Mouse (Mus musculus) left cerebral cortex, postnatal 14 days (tissue): ENCODE data around the gene Runx1. TPM values are rescaled to one million over a fixed set of nuclear protein-coding genes. Genes with fewer than 3 reads are reported as not detected.

Experiments
- DNase-seq, 2 experiments: peaks; one replicate each; pipeline ENCODE4 v3.0.0; 2021 to 2022; ENCODE audit warnings: low spot score in 2 of 2, mixed read lengths in 1 of 2
- intact Hi-C: fragments of 180-260 bp; cut with DNase I; formaldehyde crosslinking; loops from one replicate; pipeline ENCODE4 v1.15.1; 2025
- total RNA-seq, 2 experiments: library from RNA; stranded (reverse); gene quantifications; 2 replicates each; pipeline ENCODE4 v1.2.3; 2021

Runx1 gene
- total RNA-seq, 2 experiments from 2014 or later, result 1.4 to 1.8 TPM

GRCm38 (mm10) chr16:92715599-92716483, 110.1 kb downstream of the Runx1 start:
- intact Hi-C loops, result no loop called here
- DNase-seq, result no peak

DNA sequence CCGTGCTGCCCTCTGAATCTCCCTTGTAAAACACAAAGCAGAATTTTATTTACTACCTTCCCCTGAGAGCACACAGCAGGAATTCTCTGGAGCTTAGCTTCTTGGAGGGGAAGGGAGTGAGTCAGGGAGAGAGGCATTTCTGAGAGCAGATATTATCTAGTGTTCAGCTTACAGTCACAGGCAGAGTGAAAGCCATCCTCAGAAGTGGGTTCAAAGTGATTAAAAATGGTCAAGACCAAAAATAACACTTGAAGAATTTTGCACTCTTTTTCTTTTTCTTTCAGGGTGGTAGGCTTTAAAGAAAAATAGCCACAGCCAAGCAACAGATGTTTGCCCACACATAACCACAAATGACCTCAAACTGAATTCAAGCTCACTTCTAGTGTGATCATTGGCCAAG, 115.8 kb downstream of the Runx1 start:
- DNase-seq, result no peak
- intact Hi-C loops, result no loop called here

GRCm38 (mm10) chr16:92708718-92709117, 117.2 kb downstream of the Runx1 start:
- intact Hi-C loops, result no loop called here

DNA sequence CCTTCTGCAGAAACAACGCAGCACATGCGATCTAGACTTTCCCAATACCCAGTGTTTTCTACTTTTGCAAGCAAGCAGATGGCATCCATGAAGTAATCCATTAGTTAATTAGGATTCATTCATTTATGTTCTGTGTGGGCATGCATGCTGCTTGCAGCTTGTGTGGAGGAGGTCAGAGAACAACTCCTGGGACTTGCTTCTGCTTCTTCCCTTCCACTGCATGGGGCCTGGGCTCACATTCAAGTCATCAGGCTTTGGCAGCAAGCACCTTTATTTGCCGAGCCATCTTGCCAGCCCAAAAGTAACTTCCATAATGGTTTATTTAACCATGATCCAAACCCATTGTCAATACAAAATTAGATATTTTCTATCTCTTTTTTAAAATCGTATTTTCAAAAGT, 118.2 kb downstream of the Runx1 start:
- no peak for DNase-seq
- intact Hi-C loops, result no loop called here

More at GRCm38 (mm10) chr16:92708718-92709117, 117.2 kb downstream of the Runx1 start:
- no peak for DNase-seq

DNA sequence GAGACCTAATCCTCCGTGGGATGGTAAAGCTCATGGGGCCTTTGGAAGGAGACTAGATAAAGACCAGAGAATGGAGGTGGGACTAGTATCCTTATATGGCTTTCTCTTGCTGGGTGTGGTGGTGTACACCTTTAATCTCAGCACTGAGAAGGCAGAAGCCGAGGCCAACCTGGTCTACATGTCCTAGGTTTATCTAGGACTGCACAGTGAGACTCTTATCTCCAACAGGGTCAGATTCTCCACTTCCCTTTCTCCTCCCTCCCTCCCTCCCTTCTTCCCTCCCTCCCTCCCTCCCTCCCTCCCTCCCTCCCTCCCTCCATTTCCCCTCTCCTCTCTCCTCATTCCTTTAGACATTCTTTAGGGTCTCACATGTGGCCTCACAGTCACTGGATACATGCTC, 118.8 kb downstream of the Runx1 start:
- intact Hi-C loops, result no loop called here
- no peak for DNase-seq

DNA sequence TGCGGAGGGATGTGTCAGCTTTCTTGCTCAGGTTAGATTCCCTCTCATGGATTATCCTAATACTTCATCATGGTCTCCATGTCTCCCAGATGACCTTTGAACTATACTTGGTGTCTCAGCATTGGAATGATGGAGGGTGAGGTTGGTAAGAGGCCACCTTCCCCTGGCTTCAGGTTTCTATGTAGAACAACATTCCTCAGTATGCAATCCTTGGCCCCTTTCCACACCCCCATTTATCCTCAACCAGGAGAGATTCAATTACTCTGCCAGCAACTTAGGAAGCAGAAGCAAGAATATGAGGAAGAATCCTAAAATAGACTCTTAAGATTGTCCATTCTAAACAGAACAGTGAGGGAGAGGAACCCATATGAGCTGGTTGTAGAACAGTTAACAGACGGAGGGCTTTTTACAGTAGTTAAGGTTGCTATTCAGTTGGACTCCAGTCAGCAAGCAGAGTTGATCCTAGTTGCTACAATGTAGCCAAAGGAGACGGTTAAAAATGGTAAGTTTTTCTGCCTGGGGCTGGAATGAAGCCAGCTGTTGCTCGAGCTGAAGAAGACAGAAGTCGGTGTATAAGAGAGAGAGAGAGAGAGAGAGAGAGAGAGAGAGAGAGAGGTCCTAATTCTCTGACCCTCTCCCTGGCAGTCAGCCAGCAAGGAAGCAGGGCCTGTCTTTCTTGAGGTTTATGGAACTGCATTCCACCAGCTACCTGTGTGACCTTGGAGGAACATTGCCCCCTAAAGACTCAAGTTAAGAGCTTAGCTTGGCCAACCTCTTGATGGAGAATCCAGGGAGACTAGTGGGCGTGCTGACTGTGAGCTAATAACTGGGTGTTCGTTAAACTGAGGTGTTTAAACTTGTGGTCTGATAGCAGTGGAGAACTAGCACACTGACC, 120.1 kb downstream of the Runx1 start:
- peak in 1 of 2 experiments; percentile 27 for DNase-seq
- intact Hi-C loops, result no loop called here

DNA sequence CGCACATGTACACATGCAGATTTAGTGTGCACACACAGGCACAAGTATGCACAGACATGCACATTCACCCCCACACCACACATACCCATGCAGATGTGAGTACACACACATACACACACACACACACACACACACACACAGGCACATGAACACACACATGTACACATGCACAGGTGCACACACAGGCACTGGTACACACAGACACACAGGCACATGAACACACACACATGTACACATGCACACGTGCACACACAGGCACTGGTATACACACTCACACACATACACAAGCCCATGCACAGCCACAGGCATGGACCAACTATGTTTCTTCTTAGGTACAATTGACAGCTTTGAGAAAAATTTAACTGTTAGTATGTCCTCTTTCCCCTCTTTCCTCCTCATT, 122.1 kb downstream of the Runx1 start:
- no peak for DNase-seq
- intact Hi-C loops, result no loop called here

DNA sequence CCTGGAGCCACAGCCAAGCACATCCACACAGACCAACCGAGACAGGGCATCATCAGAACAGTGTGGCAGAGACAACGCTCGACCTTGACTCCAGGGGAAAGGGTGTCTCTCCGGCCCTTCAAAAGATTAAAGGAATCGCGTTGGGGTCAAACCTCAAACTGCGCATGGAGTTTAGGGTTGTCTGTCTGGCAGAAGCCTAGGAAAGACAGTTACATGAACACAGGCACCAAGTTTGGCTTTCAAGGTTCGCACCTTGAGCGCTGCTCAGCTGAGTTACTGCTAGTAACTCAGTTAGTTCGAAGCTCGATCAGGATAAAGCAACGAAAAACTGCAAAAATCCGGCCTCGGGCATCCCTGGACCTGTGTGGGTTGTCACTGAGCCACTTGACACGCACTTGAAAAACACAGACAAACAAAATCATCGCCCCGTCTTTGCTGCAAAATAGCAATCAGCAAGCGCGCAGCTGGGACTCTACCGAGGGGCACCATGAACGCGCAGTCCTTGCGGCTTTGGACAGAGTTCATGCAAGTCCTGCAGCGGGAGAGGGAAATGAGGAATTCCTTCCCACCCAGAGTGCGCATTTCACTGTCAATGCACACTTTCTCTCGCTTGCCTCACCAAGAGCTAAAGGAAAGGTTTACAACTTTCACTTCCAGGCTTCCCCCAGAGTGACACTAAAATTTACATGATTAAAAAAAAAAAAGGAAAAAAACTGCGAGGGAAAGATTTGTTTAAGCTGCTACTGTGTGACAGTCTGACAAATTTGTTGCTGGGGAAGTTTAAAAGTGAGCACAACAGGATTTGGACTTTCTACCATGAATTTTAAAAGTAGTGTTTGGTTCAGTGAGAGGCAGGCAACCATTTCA, 126.2 kb downstream of the Runx1 start:
- intact Hi-C loops, result loop anchor here (2.0 to 10.0 kb wide), 6 partner anchors 132 to 1385 kb away; partner anchors contain the start of gene Sim2

DNA sequence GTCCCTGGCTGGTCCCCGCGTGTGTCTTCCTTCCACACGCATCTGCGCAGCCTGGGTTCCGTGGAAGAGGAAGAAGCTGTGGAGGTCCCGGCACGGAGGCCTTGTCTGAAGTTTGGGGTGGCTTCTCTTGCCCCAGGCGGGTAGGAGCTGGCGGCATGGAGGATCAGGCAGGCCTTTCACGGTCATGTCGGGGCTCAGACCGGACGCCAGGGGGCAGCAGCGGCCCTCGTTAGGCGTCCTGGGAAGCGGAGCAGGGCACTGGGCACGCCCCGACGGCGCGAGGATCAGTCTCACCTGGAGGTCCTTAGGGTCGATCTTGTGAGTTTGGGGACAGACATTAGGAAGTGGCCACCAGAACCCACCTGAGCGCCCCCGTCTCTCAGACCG, 127.3 kb downstream of the Runx1 start:
- intact Hi-C loops, result loop anchor here (2.0 to 10.0 kb wide), 6 partner anchors 131 to 1386 kb away; partner anchors contain the start of gene Sim2
- DNase-seq, result peak; percentile 58 to 81

More for the DNA sequence above, 126.2 kb downstream of the Runx1 start:
- DNase-seq, result no peak

DNA sequence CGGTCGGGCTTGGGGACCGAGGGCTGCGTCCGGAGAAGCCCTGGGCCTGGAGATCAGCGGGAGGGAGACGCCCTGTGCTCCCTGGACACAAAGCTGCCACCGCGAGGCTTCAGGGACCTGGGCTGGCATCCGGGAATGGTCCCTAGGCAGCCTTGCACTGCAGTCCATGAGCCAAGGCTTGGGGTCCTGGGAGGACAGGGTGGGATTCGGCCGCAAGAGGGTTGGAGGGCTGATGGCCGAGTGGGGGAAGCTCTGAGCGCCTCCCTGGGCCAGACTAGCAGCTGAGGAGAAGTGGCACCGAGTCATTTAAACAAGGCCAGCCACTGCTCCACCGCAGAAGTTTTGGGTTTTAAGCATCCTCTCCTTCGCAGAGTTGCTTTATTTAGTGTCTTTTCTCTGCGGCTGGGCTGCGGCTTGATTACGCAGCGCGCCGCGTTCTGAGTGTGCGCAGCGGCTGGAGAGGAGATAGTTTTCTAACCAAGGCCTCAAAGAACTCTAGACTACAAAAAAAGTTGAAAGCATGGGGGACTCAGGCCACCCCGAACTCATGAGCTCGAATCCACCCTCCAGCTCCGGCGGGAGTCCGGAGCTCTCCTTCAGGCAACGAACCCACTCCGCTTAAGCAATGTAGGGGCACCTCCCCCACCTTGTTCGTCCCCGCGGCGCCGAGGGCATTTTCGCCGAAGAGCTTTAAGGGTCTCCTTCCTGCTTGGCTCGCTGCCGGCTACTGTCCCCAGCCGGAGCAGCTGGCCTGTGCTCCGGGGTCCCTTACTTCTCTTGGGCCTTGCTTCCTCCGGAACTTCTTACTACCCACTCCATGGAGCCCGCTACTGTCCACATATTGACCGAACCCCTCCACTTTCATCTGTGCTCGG, 128.0 kb downstream of the Runx1 start:
- DNase-seq, result peak in 1 of 2 experiments; percentile 23

DNA sequence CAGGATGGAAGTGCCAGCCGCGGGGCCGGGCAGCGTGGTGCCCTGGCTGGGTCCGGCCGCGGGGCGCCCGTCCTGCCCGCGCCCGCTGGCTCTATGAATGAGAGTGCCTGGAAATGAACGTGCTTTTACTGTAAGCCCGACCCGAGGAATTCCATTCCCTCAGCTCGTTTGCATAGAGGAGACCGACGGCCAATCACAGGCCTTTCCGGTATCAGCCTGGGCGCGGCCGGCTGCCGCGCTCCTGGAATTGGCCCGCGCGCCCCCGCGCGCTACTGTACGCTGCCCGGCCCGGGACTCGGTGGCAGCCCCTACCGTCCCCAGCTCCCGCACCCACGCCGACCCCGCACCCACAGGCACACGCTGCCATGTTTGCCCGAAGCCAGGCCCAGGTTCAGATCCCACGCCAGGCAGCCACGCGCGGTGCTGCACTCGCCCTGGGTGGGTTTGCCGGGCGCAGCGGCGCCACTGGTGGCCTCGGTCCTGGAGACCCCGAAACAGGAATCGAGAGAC, 128.7 kb downstream of the Runx1 start:
- intact Hi-C loops, result loop anchor here (5.0 to 10.0 kb wide), 5 partner anchors 130 to 1388 kb away; partner anchors contain the start of gene Sim2
- peak in 1 of 2 experiments; percentile 52 for DNase-seq

More for the DNA sequence above, 128.0 kb downstream of the Runx1 start:
- intact Hi-C loops, result loop anchor here (2.0 to 10.0 kb wide), 6 partner anchors 131 to 1387 kb away; partner anchors contain the start of gene Sim2

DNA sequence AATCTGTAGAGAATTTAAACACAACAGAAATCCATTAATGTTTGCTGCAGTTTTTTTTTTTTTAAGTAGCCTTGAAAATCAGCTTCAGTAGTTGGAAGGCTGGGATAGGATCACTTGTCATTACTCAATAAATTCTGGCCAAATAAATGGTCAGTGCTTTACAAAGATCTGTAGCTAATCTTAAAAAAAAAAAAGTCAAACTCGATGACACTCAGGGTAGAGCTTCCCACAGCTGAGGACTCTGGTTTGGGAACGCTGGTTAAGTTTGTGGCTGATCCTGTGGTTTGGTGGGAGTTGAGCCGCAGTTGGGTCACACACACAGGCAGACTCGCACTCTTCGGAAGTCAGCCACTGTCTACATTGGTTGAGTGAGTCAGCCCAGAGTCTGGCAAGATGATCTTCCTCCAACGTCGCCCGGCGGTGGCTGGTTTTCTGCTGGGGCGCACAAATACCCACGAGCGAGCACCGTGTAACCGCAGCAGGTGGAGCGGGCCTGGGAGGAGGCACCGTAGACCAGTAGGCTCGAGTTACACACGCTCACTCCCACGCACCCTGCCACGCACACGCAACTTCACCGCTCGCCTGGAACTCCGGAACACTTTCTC, 129.4 kb downstream of the Runx1 start:
- peak in 1 of 2 experiments; percentile 16 for DNase-seq

DNA sequence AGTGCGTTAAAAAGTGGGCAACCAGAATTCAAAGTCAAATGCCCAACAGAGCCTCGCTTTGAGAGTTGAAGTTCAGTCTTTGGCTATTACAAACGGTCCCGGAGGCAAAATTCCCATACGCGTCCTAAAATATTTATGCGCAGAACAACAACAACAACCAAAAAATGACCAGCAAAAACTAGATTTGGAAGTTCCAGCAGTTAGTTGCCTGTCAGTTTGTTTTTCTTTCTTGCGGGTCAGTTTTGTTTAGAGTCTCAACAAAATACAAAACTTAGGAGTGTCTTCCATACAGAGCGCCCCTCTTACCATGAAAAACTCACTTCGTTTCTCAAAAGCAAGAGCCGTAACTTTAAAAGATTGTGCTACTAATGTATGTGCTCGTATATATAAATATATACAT, 130.0 kb downstream of the Runx1 start:
- DNase-seq, result no peak
- intact Hi-C loops, result loop anchor here (5.0 to 10.0 kb wide), 5 partner anchors 129 to 1389 kb away; partner anchors contain the start of gene Sim2

More for the DNA sequence above, 129.4 kb downstream of the Runx1 start:
- intact Hi-C loops, result loop anchor here (5.0 to 10.0 kb wide), 5 partner anchors 129 to 1388 kb away; partner anchors contain the start of gene Sim2

DNA sequence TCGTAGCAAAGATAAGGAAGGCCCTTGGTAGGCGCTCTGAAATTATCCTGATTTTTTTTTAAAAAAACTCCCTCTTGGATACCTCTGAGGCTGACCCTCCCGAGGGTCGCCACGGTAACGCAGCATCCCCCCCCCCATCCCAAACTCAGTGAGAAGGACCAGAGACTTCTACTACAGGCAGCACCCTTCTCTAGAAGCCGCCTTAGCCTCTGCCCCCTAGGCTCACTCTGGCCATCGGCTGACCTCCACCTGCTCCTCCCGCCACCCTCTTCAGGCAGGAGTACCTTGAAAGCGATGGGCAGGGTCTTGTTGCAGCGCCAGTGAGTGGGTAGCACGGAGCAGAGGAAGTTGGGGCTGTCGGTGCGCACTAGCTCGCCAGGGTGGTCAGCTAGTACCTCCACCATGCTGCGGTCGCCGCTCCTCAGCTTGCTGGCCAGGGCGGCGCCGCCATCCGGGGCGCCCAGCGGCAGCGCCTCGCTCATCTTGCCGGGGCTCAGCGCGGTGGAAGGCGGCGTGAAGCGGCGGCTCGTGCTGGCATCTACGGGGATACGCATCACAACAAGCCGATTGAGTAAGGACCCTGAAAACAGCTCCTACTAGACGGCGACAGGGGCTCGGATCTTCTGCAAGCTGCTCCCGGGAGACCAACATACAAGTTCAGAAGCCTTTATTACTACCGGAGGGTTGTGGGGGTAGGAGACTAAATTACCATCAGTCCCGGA, 130.6 kb downstream of the Runx1 start:
- intact Hi-C loops, result loop anchor here (5.0 to 10.0 kb wide), 5 partner anchors 128 to 1389 kb away; partner anchors contain the start of gene Sim2
- DNase-seq, result no peak

- no peak for DNase-seq
- intact Hi-C loops, result loop anchor here (5.0 to 10.0 kb wide), 5 partner anchors 127 to 1390 kb away; partner anchors contain the start of gene Sim2
Measured at GRCm38 (mm10) chr16:92694496-92695106, 131.3 kb downstream of the Runx1 start.

DNA sequence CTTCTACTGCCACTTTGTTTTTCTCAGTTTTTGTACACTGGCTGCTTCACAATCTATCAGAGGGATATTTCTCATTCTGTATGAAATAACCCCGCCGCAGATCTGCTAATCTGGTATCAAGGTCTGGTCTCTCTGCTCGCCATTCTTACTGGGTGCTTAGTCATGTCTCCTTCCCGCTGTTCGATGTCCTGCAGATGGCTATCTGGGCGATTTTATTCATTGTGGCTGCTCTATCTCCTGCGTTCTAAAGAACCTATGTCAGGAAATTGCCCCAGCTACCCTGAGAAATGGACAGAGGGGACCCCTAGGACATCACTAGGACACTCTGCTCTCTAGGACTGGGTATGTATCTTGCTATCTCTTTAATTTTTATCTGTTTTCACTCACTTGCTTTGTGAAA, 135.2 kb downstream of the Runx1 start:
- intact Hi-C loops, result loop anchor here (10.0 kb wide), 1 partner anchor 1394 kb away; the partner anchor contains the start of gene Sim2
- no peak for DNase-seq
